Mouse (Mus musculus) layer of hippocampus, adult 2 months (tissue): ENCODE measurements at regions not wholly inside any gene's neighbourhood (a gene's known extent, or its start where the extent isn't known, plus 50 kb on each side); places are given as distances from the start of the nearest gene placed in this dataset.

Source experiments
- DNase-seq, 2 experiments: peaks; one replicate each; pipeline ENCODE4 v3.0.0; 2022; ENCODE audit warnings: low spot score in 2 of 2
- H3K27ac ChIP-seq: fragments of 200-600 bp; 2 replicates; pipeline ENCODE4 v1.8.1; 2022
- H3K4me3 ChIP-seq: fragments of 200-600 bp; 2 replicates; pipeline ENCODE4 v1.8.1; 2022; ENCODE audit warnings: mild to moderate bottlenecking
- CTCF ChIP-seq: fragments of 200-600 bp; conservative IDR thresholded peaks from 2 replicates; pipeline ENCODE4 v1.8.1; 2022; ENCODE audit warnings: antibody characterized with exemption, mild to moderate bottlenecking, moderate library complexity

DNA sequence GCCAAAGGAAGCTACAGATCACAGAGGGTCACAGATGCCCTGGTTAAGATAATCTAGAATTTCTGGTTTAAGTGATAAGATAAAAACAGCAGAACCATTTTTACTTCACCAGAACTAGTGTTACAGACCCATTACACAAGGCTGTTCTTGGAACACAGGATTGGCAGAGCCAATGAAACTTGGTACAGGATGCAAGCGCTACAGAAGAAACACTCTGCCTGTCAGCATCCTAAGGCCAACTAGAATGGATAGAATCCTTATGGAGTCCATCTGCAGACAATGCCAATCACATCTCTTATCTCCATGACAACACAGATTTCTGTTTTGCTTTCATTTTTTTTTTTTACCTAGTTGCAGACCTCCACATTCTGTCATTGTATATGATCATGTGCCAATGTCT, 759.4 kb upstream of the Stxbp6 start:
- TF ChIP-seq CTCF = no peak
- Histone ChIP-seq H3K4me3 (no peak overlapping the region), H3K27ac (peak overlapping the region; percentile 46; the same call in 1 of the 2 replicates)
- DNase-seq = peak in 1 of 2 experiments; percentile 3

DNA sequence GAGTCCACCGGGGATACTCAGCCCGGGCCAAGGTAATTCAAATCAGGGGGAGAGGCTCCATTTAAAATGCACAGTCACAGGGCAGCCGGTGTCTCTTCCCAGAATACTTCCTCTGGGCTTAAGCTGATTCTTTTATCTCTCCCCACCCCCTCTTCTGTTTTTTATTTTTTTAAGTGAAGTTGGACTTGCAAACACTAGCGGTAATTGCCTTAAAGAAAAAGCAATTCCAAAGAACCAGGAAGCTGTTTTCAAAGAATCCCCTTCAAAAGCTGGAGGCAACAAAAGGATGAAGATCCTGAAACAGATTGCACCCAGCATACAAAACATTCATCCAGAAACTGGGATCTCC, 758.9 kb upstream of the Stxbp6 start:
- DNase-seq = no peak
- TF ChIP-seq CTCF = no peak
- Histone ChIP-seq H3K27ac (peak overlapping the region; percentile 46; the same call in 1 of the 2 replicates), H3K4me3 (no peak overlapping the region)

DNA sequence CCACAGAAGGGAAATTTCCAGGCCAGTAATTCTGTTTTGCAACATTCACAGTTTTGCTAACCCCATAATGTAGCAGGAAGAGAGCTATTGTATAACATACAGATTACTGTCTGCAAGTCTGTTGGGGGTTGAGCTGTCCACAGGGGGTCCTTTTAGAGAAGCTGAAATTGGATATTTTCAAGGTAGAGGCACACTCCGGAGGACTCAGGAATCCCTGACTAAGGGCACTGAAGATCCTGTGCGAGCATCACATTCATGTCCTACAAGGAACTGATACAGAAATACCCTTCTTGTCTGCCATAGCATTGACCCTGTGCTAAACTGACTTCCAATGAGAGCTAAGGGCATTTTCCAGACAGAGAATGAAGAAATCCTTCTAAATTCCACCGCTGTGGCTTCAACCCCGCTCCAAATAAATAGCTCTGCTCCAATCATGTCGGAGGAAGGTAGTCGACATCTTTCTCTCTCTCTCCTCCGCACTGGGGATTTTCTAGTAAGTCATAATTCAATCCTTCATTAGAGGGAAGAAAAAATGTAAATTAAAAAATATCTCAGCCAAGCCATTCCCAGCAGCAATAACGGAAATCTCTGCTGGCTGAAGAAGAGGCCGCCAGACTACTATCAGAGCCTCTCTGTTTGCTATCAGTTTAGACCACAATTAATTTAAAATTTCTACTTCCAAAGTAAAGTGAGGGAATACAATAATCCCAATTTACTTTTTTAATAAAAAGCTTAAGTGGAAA, 758.3 kb upstream of the Stxbp6 start:
- Histone ChIP-seq H3K27ac (no peak overlapping the region), H3K4me3 (no peak overlapping the region)
- DNase-seq = no peak
- TF ChIP-seq CTCF = no peak

DNA sequence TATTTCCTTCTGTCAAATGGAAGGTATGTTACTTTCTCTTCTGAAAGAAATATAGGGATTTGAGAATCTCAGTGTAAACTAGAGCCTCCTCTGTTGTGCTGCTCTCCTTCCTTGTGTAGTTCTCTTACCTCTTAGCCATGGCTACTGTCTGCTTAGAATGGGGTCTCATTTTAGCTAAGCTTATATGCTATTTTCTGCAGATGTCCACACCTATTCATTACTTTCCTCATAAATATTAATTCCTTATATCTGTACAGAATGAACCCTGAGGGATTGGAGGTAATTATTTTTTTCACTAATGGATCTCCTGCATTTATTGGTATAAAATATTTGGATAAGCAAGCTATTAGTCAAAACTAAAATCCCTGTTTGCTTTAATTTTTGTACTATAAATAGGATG, 750.4 kb upstream of the Stxbp6 start:
- Histone ChIP-seq H3K27ac (no peak overlapping the region), H3K4me3 (no peak overlapping the region)
- DNase-seq = no peak
- no peak for TF ChIP-seq CTCF
